Comparison of ENCODE assay signal across 8 mouse cellular contexts in the genomic region with DNA sequence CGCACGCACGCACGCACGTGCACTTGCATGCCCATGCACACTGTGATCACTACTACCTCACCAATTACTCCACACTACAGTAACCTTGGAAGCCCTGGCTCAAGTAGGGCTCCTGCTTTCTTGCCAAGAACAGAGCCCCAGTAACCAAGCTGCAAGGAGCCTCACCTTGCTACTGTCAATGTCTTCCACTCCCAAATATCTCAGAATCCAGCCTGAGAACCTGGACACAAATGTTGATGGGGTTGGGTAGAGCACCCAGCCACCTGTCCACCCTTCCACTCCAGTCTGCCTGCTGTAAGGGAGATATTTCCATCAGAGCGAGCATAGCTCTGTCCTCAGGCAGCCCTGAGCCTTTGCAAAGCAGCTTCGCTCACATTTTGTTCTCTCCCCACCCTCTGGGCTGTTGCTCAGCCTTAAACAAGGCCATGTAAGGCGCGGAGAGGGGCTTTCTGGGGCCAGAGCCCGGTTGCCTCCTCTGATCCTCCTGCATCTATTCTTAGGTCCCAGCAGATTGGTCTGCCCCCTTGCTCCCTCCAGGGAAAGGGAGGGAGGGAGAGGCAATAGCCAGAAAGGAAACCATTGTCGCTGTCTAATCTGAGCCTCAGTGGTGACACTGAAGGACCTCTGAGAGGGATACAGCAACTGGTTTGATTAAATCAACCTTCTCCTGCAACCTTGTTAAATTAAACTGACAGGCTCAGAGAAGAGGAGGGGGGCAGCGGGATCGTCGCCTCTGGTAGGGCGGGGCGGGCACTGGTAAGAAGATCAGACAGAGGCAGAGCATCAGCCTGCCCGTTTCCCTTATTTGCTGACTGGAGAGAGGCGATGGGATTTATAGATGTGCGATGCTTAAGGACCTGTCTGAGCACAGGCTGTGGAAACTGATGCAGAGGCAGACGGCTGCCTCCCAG. TPM values are rescaled to one million over a fixed set of nuclear protein-coding genes. Genes with fewer than 3 reads are reported as not detected.
DNase-seq lines count a peak whose midpoint lies in the region; ATAC-seq and TF ChIP-seq lines count a peak whose summit lies in the region.

No protein-coding gene starts in this region.

- ATAC-seq in lung, embryonic 14.5 days (ENCODE audit: insufficient read depth), result peak; percentile 36; the same call in 1 of the 2 replicates
- ATAC-seq in midbrain, postnatal 0 days (ENCODE audit: low FRiP score), result peak; percentile 69

- peak overlapping the region; percentile 44; the same call in 1 of the 2 replicates for H3K27ac ChIP-seq in lung, embryonic 14.5 days (ENCODE audit: low read depth)
- peak overlapping the region; percentile 26; the same call in 1 of the 2 replicates for H3K27ac ChIP-seq in midbrain, postnatal 0 days (ENCODE audit: low read depth, low read length)
- no peak overlapping the region for H3K27ac ChIP-seq in kidney, adult 2 months (ENCODE audit: insufficient read depth, low read depth, low read length)

- no peak overlapping the region for H3K4me3 ChIP-seq in lung, embryonic 14.5 days (ENCODE audit: low read depth, low read length)
- H3K4me3 ChIP-seq in midbrain, postnatal 0 days (ENCODE audit: low read depth, low read length), result no peak overlapping the region
- H3K4me3 ChIP-seq in kidney, adult 2 months (ENCODE audit: insufficient read depth, low read depth, low read length), result no peak overlapping the region

- 0 out of 2 replicates have a peak, but pooled peaks cover 4% of the 10 kb centered on the region for H3K4me1 ChIP-seq in lung, embryonic 14.5 days (ENCODE audit: insufficient read depth)
- peaks cover 12% of the 10 kb centered on the region; the same call in 1 of the 2 replicates for H3K4me1 ChIP-seq in midbrain, postnatal 0 days (ENCODE audit: insufficient read depth, low read length)
- no peaks in the 10 kb centered on the region for H3K4me1 ChIP-seq in kidney, adult 2 months (ENCODE audit: control insufficient read depth, insufficient read depth, low read length)

- WGBS in lung, embryonic 14.5 days, result 29% methylated on average over 20 of the region's 20 CpGs
- WGBS in midbrain, postnatal 0 days, result 20% methylated on average over 20 of the region's 20 CpGs
- WGBS in kidney, adult 2 months, result 39% methylated on average over 20 of the region's 20 CpGs

- no peak for TF ChIP-seq CTCF in lung, embryonic 14.5 days (IDR thresholded peaks at IDR 0.05; ENCODE audit: low read depth)
- TF ChIP-seq CTCF in midbrain, postnatal 0 days (IDR thresholded peaks at IDR 0.05), result no peak
- TF ChIP-seq CTCF in kidney, adult 2 months (conservative IDR thresholded peaks at IDR 0.05; ENCODE audit: insufficient read depth, insufficient read length, low read depth, low read length), result no peak

- TF ChIP-seq POLR2A in kidney, adult 2 months (IDR thresholded peaks at IDR 0.05; ENCODE audit: low read depth, low read length), result no peak

- no peak overlapping the region for H3K9ac ChIP-seq in lung, embryonic 14.5 days
- H3K9ac ChIP-seq in midbrain, postnatal 0 days (replicated peaks; ENCODE audit: low read length, poor library complexity, severe bottlenecking), result peak overlapping the region; percentile 29; the same call in 1 of the 2 replicates

- no peaks in the 10 kb centered on the region for H3K36me3 ChIP-seq in lung, embryonic 14.5 days (ENCODE audit: insufficient read depth)
- H3K36me3 ChIP-seq in midbrain, postnatal 0 days (ENCODE audit: insufficient read depth, low read length), result no peaks in the 10 kb centered on the region
- H3K36me3 ChIP-seq in kidney, adult 2 months (ENCODE audit: control insufficient read depth, insufficient read depth, low read length), result no peaks in the 10 kb centered on the region

- H3K4me2 ChIP-seq in lung, embryonic 14.5 days, result peak overlapping the region; percentile 35; the same call in 1 of the 2 replicates
- peak overlapping the region; percentile 26 for H3K4me2 ChIP-seq in midbrain, postnatal 0 days (ENCODE audit: low read depth, low read length, poor library complexity, severe bottlenecking)

- intact Hi-C loops in heart, postnatal 25 days (cut with DNase I), result no loop called here

- DNase-seq in lung, embryonic 14.5 days, result peak; percentile 33
- no peak for DNase-seq in lung, adult 18-20 months
- DNase-seq in embryo, embryonic 11 days, result peak; percentile 37
- DNase-seq in heart, postnatal 25 days (ENCODE audit: low spot score), result peak; percentile 51
- peak; percentile 36 for DNase-seq in midbrain, postnatal 0 days (ENCODE audit: low spot score)
- no peak for DNase-seq in thymus, adult 18-20 months
- no peak for DNase-seq in kidney, adult 2 months
- DNase-seq in adrenal gland, postnatal 4 days (ENCODE audit: low spot score in 2 of 2), result no peak

- H3K27me3 ChIP-seq in lung, embryonic 14.5 days (ENCODE audit: insufficient read depth, low read length), result no peaks in the 10 kb centered on the region; the same call in 1 of the 2 replicates
- no peaks in the 10 kb centered on the region; the same call in 1 of the 2 replicates for H3K27me3 ChIP-seq in midbrain, postnatal 0 days (ENCODE audit: insufficient read depth, low read length)
- H3K27me3 ChIP-seq in kidney, adult 2 months (replicated peaks; ENCODE audit: control insufficient read depth, insufficient read depth, low read length), result no peaks in the 10 kb centered on the region

- no peaks in the 10 kb centered on the region for H3K9me3 ChIP-seq in lung, embryonic 14.5 days (ENCODE audit: low read depth, low read length)
- H3K9me3 ChIP-seq in midbrain, postnatal 0 days (ENCODE audit: low read length), result no peaks in the 10 kb centered on the region

RNA-seq across cellular contexts. Expression of gene Ddx20, which starts 8.4 kb away (rescaled TPM):
- polyA plus RNA-seq in lung, embryonic 14.5 days (2014; fragmentation: Nextera tagmentation; extraction: Ambion mirVana), result 45.0 and 48.2 TPM in 2 replicates
- total RNA-seq in heart, postnatal 25 days (2021), result 10 to 100 TPM in 1 of 2 experiments, 1 to 10 TPM in 1; 9.0 to 10.2 TPM
- 23.0 and 28.7 TPM in 2 replicates for total RNA-seq in midbrain, postnatal 0 days (2014; rRNA removed)
- 16.5 TPM in 2 replicates for polyA plus RNA-seq in midbrain, postnatal 0 days (2015; fragmentation: Nextera tagmentation; extraction: Ambion mirVana)
- polyA plus RNA-seq in kidney, adult 2 months (2012; rRNA removed), result 6.5 and 9.1 TPM in 2 replicates
- total RNA-seq in adrenal gland, postnatal 4 days (2021), result 10 to 100 TPM; 22.4 to 24.6 TPM

RNA-seq across cellular contexts. Expression of gene Inka2, which starts 8.7 kb away (rescaled TPM):
- 1.2 and 1.6 TPM in 2 replicates for polyA plus RNA-seq in lung, embryonic 14.5 days (2014; fragmentation: Nextera tagmentation; extraction: Ambion mirVana)
- 10 to 100 TPM; 18.8 to 25.7 TPM for total RNA-seq in heart, postnatal 25 days (2021)
- 7.2 and 7.7 TPM in 2 replicates for total RNA-seq in midbrain, postnatal 0 days (2014; rRNA removed)
- 3.3 and 3.7 TPM in 2 replicates for polyA plus RNA-seq in midbrain, postnatal 0 days (2015; fragmentation: Nextera tagmentation; extraction: Ambion mirVana)
- 0.61 and 0.64 TPM in 2 replicates for polyA plus RNA-seq in kidney, adult 2 months (2012; rRNA removed)
- total RNA-seq in adrenal gland, postnatal 4 days (2021), result 1 to 10 TPM; 3.5 to 3.8 TPM

Comparison
In these comparisons a context has a peak if more than half of its experiments do, and no peak if none do; other contexts are left out.
1. DNase-seq: peak in lung, embryonic 14.5 days (single experiment), embryo, embryonic 11 days (single experiment), heart, postnatal 25 days (single experiment) and midbrain, postnatal 0 days (single experiment); none in lung, adult 18-20 months (0 of 2), thymus, adult 18-20 months (0 of 2), kidney, adult 2 months (single experiment) and adrenal gland, postnatal 4 days (0 of 2).